Comparison of ENCODE assay signal across 19 mouse cellular contexts in the genomic region with DNA sequence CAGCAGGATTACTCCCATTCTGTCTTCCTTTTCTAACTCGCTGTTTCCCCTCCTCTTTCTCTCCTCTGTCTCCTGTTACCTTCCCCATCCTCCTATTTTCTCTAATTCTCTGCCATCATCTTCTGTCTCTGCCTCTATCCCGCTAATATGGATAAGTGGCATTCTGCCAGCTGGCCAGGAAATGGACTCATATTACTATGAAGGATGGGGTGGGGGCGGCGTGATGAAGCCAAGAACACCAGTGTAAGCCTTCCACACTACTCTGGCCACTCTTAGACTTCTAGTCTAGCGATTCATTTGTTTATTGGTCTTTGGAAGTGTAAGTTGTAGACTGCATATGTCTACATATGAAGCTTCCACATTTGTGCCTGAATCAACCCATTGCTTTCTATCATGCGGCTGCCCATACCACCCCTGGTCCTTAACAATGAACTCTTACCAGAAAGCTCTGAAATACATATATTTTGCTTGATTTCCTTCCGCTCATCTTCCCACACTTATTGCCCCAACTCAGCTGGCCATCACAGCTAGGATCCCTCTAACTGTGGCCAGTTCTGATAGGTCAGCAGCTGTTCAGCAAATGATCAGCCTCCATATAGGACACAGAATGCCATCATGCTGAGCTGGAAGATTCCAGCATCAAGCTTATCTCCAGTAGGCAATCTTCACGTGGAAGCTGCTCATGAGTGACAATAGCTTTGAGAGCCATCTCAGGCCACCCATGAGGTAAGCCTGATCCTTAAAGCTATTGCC.
A peak's percentile ranks its signal among the peaks of the same experiment; 100 is the strongest.
DNase-seq lines count a peak whose midpoint lies in the region; ATAC-seq and TF ChIP-seq lines count a peak whose summit lies in the region.
"Had no signal": no experiment of that assay in that cellular context is flagged by ENCODE, and none has a peak within 500 bp of the region (broad histone marks: within the 10 kb centered on the region; RNA-seq: fewer than 3 reads in every experiment).

No protein-coding gene starts in this region.

- 77% methylated on average over 8 of the region's 8 CpGs for WGBS in kidney, embryonic 15.5 days
- WGBS in lung, embryonic 15.5 days, result 46% methylated on average over 8 of the region's 8 CpGs
- WGBS in lung, adult 2 months, result 59% methylated on average over 8 of the region's 8 CpGs
- WGBS in midbrain, postnatal 0 days, result 88% methylated on average over 8 of the region's 8 CpGs
- 86% methylated on average over 8 of the region's 8 CpGs for WGBS in midbrain, embryonic 14.5 days

- H3K36me3 ChIP-seq in kidney, embryonic 15.5 days, result no peaks in the 10 kb centered on the region
- H3K36me3 ChIP-seq in lung, embryonic 15.5 days, result no peaks in the 10 kb centered on the region
- no peaks in the 10 kb centered on the region for H3K36me3 ChIP-seq in midbrain, postnatal 0 days (ENCODE audit: insufficient read depth, low read length)
- H3K36me3 ChIP-seq in midbrain, embryonic 14.5 days (ENCODE audit: control insufficient read depth, insufficient read depth, low read length), result no peaks in the 10 kb centered on the region
- H3K36me3 ChIP-seq: embryonic facial prominence, embryonic 12.5 days; forebrain, embryonic 15.5 days; G1E; heart, embryonic 13.5 days had no signal

- TF ChIP-seq CTCF in lung, adult 2 months (IDR thresholded peaks at IDR 0.05; ENCODE audit: insufficient read depth, low read length), result no peak
- no peak for TF ChIP-seq CTCF in midbrain, postnatal 0 days (IDR thresholded peaks at IDR 0.05)

- no peak for ATAC-seq in kidney, embryonic 15.5 days (replicated peaks; ENCODE audit: low FRiP score)
- ATAC-seq in lung, embryonic 15.5 days (ENCODE audit: borderline replicate concordance, extremely low read depth, low FRiP score, low TSS enrichment), result peak; percentile 86; the same call in 1 of the 2 replicates
- no peak for ATAC-seq in midbrain, postnatal 0 days (ENCODE audit: low FRiP score)
- no peak for ATAC-seq in midbrain, embryonic 14.5 days (ENCODE audit: low FRiP score, low TSS enrichment)
- ATAC-seq: CD4-positive, CD25-positive, alpha-beta regulatory T cell, adult 4 months; forebrain, embryonic 15.5 days had no signal

- H3K4me1 ChIP-seq in kidney, embryonic 15.5 days, result 0 out of 2 replicates have a peak, but pooled peaks cover 3% of the 10 kb centered on the region
- H3K4me1 ChIP-seq in lung, embryonic 15.5 days, result peaks cover 8% of the 10 kb centered on the region
- no peaks in the 10 kb centered on the region for H3K4me1 ChIP-seq in lung, adult 2 months (ENCODE audit: control insufficient read depth, insufficient read depth, low read length)
- H3K4me1 ChIP-seq in midbrain, postnatal 0 days (ENCODE audit: insufficient read depth, low read length), result no peaks in the 10 kb centered on the region
- H3K4me1 ChIP-seq in midbrain, embryonic 14.5 days (ENCODE audit: control insufficient read depth, insufficient read depth, low read length), result peaks cover 13% of the 10 kb centered on the region; the same call in 1 of the 2 replicates
- H3K4me1 ChIP-seq: embryonic facial prominence, embryonic 12.5 days; heart, embryonic 13.5 days had no signal

- H3K4me2 ChIP-seq in kidney, embryonic 15.5 days, result no peak overlapping the region
- no peak overlapping the region for H3K4me2 ChIP-seq in lung, embryonic 15.5 days
- H3K4me2 ChIP-seq in midbrain, postnatal 0 days (ENCODE audit: low read depth, low read length, poor library complexity, severe bottlenecking), result no peak overlapping the region
- H3K4me2 ChIP-seq in midbrain, embryonic 14.5 days (ENCODE audit: low read length), result no peak overlapping the region
- H3K4me2 ChIP-seq: embryonic facial prominence, embryonic 12.5 days; forebrain, embryonic 15.5 days; heart, embryonic 13.5 days had no signal

- no peaks in the 10 kb centered on the region; the same call in 1 of the 2 replicates for H3K27me3 ChIP-seq in kidney, embryonic 15.5 days
- no peaks in the 10 kb centered on the region for H3K27me3 ChIP-seq in lung, embryonic 15.5 days
- H3K27me3 ChIP-seq in midbrain, postnatal 0 days (ENCODE audit: insufficient read depth, low read length), result no peaks in the 10 kb centered on the region
- no peaks in the 10 kb centered on the region for H3K27me3 ChIP-seq in midbrain, embryonic 14.5 days (ENCODE audit: control insufficient read depth, insufficient read depth, low read length)
- H3K27me3 ChIP-seq: embryonic facial prominence, embryonic 12.5 days; forebrain, embryonic 15.5 days; heart, embryonic 13.5 days had no signal

- no peak overlapping the region for H3K4me3 ChIP-seq in kidney, embryonic 15.5 days (replicated peaks)
- H3K4me3 ChIP-seq in lung, embryonic 15.5 days, result no peak overlapping the region
- no peak overlapping the region for H3K4me3 ChIP-seq in lung, adult 2 months (replicated peaks; ENCODE audit: extremely low read depth, low read depth, low read length)
- no peak overlapping the region for H3K4me3 ChIP-seq in midbrain, postnatal 0 days (ENCODE audit: low read depth, low read length)
- H3K4me3 ChIP-seq in midbrain, embryonic 14.5 days (replicated peaks; ENCODE audit: low read depth, low read length), result no peak overlapping the region
- H3K4me3 ChIP-seq: embryonic facial prominence, embryonic 12.5 days; forebrain, embryonic 15.5 days; heart, embryonic 13.5 days had no signal

- TF ChIP-seq POLR2A in lung, adult 2 months (IDR thresholded peaks at IDR 0.05; ENCODE audit: borderline replicate concordance, extremely low read depth, low read depth, low read length), result no peak

- no peak overlapping the region for H3K27ac ChIP-seq in kidney, embryonic 15.5 days
- no peak overlapping the region for H3K27ac ChIP-seq in lung, embryonic 15.5 days
- no peak overlapping the region for H3K27ac ChIP-seq in midbrain, postnatal 0 days (ENCODE audit: low read depth, low read length)
- no peak overlapping the region for H3K27ac ChIP-seq in midbrain, embryonic 14.5 days (replicated peaks; ENCODE audit: low read depth, low read length)
- H3K27ac ChIP-seq: embryonic facial prominence, embryonic 12.5 days; forebrain, embryonic 15.5 days; heart, embryonic 13.5 days had no signal

- peak; percentile 47 for DNase-seq in cerebellum, adult 9-10 months
- no peak for DNase-seq in cerebellum, adult 9-11 months
- DNase-seq in kidney, postnatal 10 days, result peak; percentile 59
- DNase-seq in lung, adult 2 months, result no peak
- peak; percentile 27 for DNase-seq in midbrain, postnatal 0 days (ENCODE audit: low spot score)
- DNase-seq in midbrain, embryonic 14.5 days, result no peak
- DNase-seq: adrenal gland, adult 8-10 months; adrenal gland, postnatal 36 days; B cell, adult 2 months; cerebellum, adult 11 months; gastrocnemius, postnatal 36 days; heart, postnatal 36 days had no signal

- H3K9ac ChIP-seq in kidney, embryonic 15.5 days, result no peak overlapping the region
- H3K9ac ChIP-seq in lung, embryonic 15.5 days, result no peak overlapping the region
- no peak overlapping the region for H3K9ac ChIP-seq in midbrain, postnatal 0 days (replicated peaks; ENCODE audit: low read length, poor library complexity, severe bottlenecking)
- H3K9ac ChIP-seq in midbrain, embryonic 14.5 days (replicated peaks; ENCODE audit: low read length), result no peak overlapping the region
- H3K9ac ChIP-seq: embryonic facial prominence, embryonic 12.5 days; forebrain, embryonic 15.5 days; heart, embryonic 13.5 days had no signal

- no peaks in the 10 kb centered on the region for H3K9me3 ChIP-seq in kidney, embryonic 15.5 days (replicated peaks)
- no peaks in the 10 kb centered on the region for H3K9me3 ChIP-seq in lung, embryonic 15.5 days
- no peaks in the 10 kb centered on the region for H3K9me3 ChIP-seq in midbrain, postnatal 0 days (ENCODE audit: low read length)
- H3K9me3 ChIP-seq in midbrain, embryonic 14.5 days (ENCODE audit: control insufficient read depth, low read length), result no peaks in the 10 kb centered on the region
- H3K9me3 ChIP-seq: embryonic facial prominence, embryonic 12.5 days; forebrain, embryonic 15.5 days; G1E; heart, embryonic 13.5 days had no signal

Comparison
In these comparisons a context has a peak if more than half of its experiments do, and no peak if none do; other contexts are left out.
1. DNase-seq: peak in cerebellum, adult 9-10 months (single experiment), kidney, postnatal 10 days (single experiment) and midbrain, postnatal 0 days (single experiment); none in cerebellum, adult 9-11 months (single experiment), lung, adult 2 months (single experiment) and midbrain, embryonic 14.5 days (single experiment).